Mouse (Mus musculus) spleen, adult 2 months (tissue): ENCODE data around the gene Gm16181.

Source experiments
- CTCF ChIP-seq: fragments of 200-500 bp; IDR thresholded peaks from 2 replicates; pipeline ENCODE4 v1.5.1; 2011; ENCODE audit warnings: mild to moderate bottlenecking, inconsistent platforms; ENCODE audit not compliant: insufficient read depth, insufficient read length, insufficient replicate concordance; ENCODE audit errors: extremely low read depth
- POLR2A ChIP-seq: fragments of 200-500 bp; IDR thresholded peaks from 2 replicates; pipeline ENCODE4 v1.6.1; 2011; ENCODE audit warnings: low read depth, low read length, inconsistent platforms

GRCm38 (mm10) chr17:35175382-35175781, 45.3 kb upstream of the Gm16181 start:
- no peak for TF ChIP-seq POLR2A
- TF ChIP-seq CTCF: no peak
